Mouse (Mus musculus): ENCODE measurements around the gene Kansl1l. TPM values are rescaled to one million over a fixed set of nuclear protein-coding genes. Genes with fewer than 3 reads are reported as not detected.

The Kansl1l gene
- total and polyA plus RNA-seq, 2 experiments = 1.6 to 18.5 TPM

DNA sequence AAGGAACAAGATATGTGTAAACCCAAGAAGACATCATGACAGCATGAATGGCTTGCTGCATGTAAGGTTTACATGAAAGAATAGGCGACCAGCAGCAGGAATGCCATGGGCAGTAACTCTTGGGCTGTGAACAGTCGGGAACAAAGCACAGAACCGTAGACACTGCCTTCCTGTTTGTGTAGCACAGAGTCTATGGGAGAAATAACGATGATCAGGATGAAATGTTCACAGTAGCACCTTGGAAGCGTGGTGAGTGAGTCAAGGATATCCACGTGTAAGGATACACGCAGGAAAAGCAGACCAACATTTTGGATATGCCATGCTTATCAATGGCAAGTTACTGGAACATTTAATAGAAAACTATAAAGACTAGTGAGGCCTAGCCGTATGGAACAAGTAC lies 2.6 kb downstream of the Kansl1l start:
- H3K36me3 ChIP-seq (ENCODE audit: control insufficient read depth, insufficient read depth, low read length) = no peaks in the 10 kb centered on the region
- no peaks in the 10 kb centered on the region for H3K27me3 ChIP-seq (ENCODE audit: control insufficient read depth, insufficient read depth, low read length)
- H3K9ac ChIP-seq (ENCODE audit: low read depth, low read length) = no peak overlapping the region
- H3K4me3 ChIP-seq (ENCODE audit: insufficient read depth, low read depth, low read length) = no peak overlapping the region
- no peak for TF ChIP-seq CTCF (IDR thresholded peaks at IDR 0.05; ENCODE audit: low read depth, low read length)
- no peak for TF ChIP-seq POLR2A (IDR thresholded peaks at IDR 0.05; ENCODE audit: extremely low read depth, insufficient read depth, low read length)
- H3K79me2 ChIP-seq (ENCODE audit: control insufficient read depth, insufficient read depth, low read length) = peaks cover 5% of the 10 kb centered on the region; the same call in 1 of the 2 replicates
- no peak for DNase-seq (ENCODE audit: extremely low read depth, low read depth, low spot score)
- 54% methylated on average over 8 of the region's 8 CpGs for WGBS
- H3K4me1 ChIP-seq (ENCODE audit: control insufficient read depth, insufficient read depth, low read length) = peaks cover 4% of the 10 kb centered on the region
- H3K27ac ChIP-seq (replicated peaks; ENCODE audit: insufficient read depth, low read depth, low read length) = peak overlapping the region; percentile 6; the same call in 1 of the 2 replicates

DNA sequence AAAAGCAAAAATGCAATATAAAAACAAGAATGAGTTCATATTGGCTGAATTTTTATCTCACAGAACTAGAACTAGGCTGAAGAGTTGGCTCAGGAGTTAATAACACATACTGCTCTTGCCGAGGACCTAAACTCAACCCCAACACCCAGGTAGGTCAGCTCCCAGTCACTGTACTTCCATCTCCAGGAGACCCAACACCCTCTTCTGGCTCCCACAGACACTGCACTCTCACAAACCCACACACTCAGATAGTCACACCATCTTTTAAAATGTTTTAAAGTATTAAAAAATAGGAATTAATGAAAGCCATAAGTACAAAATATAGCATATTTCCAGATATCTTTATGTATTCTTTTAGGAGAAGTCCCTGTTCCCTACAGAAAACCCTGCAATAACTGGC lies 4.2 kb downstream of the Kansl1l start:
- H3K36me3 ChIP-seq (ENCODE audit: control insufficient read depth, insufficient read depth, low read length) = no peaks in the 10 kb centered on the region
- peaks cover 4% of the 10 kb centered on the region for H3K4me1 ChIP-seq (ENCODE audit: control insufficient read depth, insufficient read depth, low read length)
- no peak; the same call in 1 of the 2 replicates for TF ChIP-seq CTCF (IDR thresholded peaks at IDR 0.05; ENCODE audit: low read depth, low read length)
- no peak for TF ChIP-seq POLR2A (IDR thresholded peaks at IDR 0.05; ENCODE audit: extremely low read depth, insufficient read depth, low read length)
- H3K27ac ChIP-seq (replicated peaks; ENCODE audit: insufficient read depth, low read depth, low read length) = no peak overlapping the region
- DNase-seq (ENCODE audit: extremely low read depth, low read depth, low spot score) = no peak
- peaks cover 5% of the 10 kb centered on the region; the same call in 1 of the 2 replicates for H3K79me2 ChIP-seq (ENCODE audit: control insufficient read depth, insufficient read depth, low read length)
- no peak overlapping the region for H3K4me3 ChIP-seq (ENCODE audit: insufficient read depth, low read depth, low read length)
- H3K9ac ChIP-seq (ENCODE audit: low read depth, low read length) = no peak overlapping the region
- H3K27me3 ChIP-seq (ENCODE audit: control insufficient read depth, insufficient read depth, low read length) = no peaks in the 10 kb centered on the region
- 81% methylated on average over 1 of the region's 1 CpGs for WGBS

DNA sequence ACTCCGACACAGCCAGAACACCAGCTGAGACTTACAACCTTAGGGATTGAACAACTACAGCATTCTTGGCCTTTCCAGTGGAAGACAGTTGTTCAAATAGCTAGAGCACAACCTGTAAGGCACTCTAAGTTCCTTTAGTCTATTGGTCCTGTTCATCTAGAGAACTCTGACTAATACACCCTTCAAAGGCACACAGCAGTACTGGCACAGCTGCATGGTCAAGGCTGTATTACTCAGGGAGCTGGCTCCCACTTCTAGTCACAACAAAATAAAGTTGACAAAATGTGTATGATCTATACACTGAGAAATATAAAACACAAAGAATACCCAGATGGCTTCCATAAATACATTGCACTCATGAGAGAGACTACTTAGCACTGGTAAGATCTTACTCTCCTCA lies 10.5 kb downstream of the Kansl1l start:
- Histone ChIP-seq H3K27ac (replicated peaks; ENCODE audit: insufficient read depth, low read depth, low read length) (no peak overlapping the region), H3K79me2 (ENCODE audit: control insufficient read depth, insufficient read depth, low read length) (peaks cover 5% of the 10 kb centered on the region; the same call in 1 of the 2 replicates), H3K36me3 (ENCODE audit: control insufficient read depth, insufficient read depth, low read length) (peaks cover 3% of the 10 kb centered on the region; the same call in 1 of the 2 replicates), H3K4me1 (ENCODE audit: control insufficient read depth, insufficient read depth, low read length) (no peaks in the 10 kb centered on the region; the same call in 1 of the 2 replicates), H3K9ac (ENCODE audit: low read depth, low read length) (no peak overlapping the region), H3K27me3 (ENCODE audit: control insufficient read depth, insufficient read depth, low read length) (no peaks in the 10 kb centered on the region), H3K4me3 (ENCODE audit: insufficient read depth, low read depth, low read length) (no peak overlapping the region)
- DNase-seq (ENCODE audit: extremely low read depth, low read depth, low spot score) = no peak
- TF ChIP-seq CTCF (IDR thresholded peaks at IDR 0.05; ENCODE audit: low read depth, low read length) (no peak), POLR2A (IDR thresholded peaks at IDR 0.05; ENCODE audit: extremely low read depth, insufficient read depth, low read length) (no peak)
- WGBS = 97% methylated on average over 1 of the region's 1 CpGs

- TF ChIP-seq CTCF (IDR thresholded peaks at IDR 0.05; ENCODE audit: low read depth, low read length) (no peak), POLR2A (IDR thresholded peaks at IDR 0.05; ENCODE audit: extremely low read depth, insufficient read depth, low read length) (no peak)
- Histone ChIP-seq H3K79me2 (ENCODE audit: control insufficient read depth, insufficient read depth, low read length) (peaks cover 5% of the 10 kb centered on the region; the same call in 1 of the 2 replicates), H3K9ac (ENCODE audit: low read depth, low read length) (no peak overlapping the region), H3K36me3 (ENCODE audit: control insufficient read depth, insufficient read depth, low read length) (peaks cover 12% of the 10 kb centered on the region), H3K27me3 (ENCODE audit: control insufficient read depth, insufficient read depth, low read length) (no peaks in the 10 kb centered on the region), H3K4me3 (ENCODE audit: insufficient read depth, low read depth, low read length) (no peak overlapping the region), H3K4me1 (ENCODE audit: control insufficient read depth, insufficient read depth, low read length) (no peaks in the 10 kb centered on the region; the same call in 1 of the 2 replicates), H3K27ac (replicated peaks; ENCODE audit: insufficient read depth, low read depth, low read length) (no peak overlapping the region)
- DNase-seq (ENCODE audit: extremely low read depth, low read depth, low spot score) = no peak
- 98% methylated on average over 1 of the region's 1 CpGs for WGBS
These were observed 12.0 kb downstream of the Kansl1l start for GRCm38 (mm10) chr1:66805408-66805807.

DNA sequence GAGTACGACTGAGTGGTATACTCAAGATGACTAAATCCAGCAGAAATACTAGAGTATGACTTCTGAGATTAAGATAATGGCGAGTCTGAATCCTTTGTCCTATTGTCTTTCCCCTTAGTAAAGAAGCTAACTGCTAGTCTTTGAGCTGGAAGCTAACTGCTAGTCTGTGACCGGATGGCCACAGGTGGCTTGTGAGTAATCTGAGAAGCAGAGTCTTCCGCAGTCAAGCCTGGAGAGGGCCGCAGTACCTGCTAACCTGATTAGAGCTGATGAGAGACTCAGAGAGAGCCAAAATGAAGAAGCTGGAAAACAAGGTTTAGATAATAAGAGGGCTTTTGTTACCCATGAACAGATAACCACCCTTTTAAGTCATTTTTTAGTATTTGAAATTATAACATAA lies 12.7 kb downstream of the Kansl1l start:
- H3K36me3 ChIP-seq (ENCODE audit: control insufficient read depth, insufficient read depth, low read length) = peaks cover 18% of the 10 kb centered on the region
- H3K4me3 ChIP-seq (ENCODE audit: insufficient read depth, low read depth, low read length) = no peak overlapping the region
- 94% methylated on average over 5 of the region's 5 CpGs for WGBS
- H3K27me3 ChIP-seq (ENCODE audit: control insufficient read depth, insufficient read depth, low read length) = no peaks in the 10 kb centered on the region
- DNase-seq (ENCODE audit: extremely low read depth, low read depth, low spot score) = no peak
- H3K79me2 ChIP-seq (ENCODE audit: control insufficient read depth, insufficient read depth, low read length) = peaks cover 5% of the 10 kb centered on the region; the same call in 1 of the 2 replicates
- no peak overlapping the region for H3K9ac ChIP-seq (ENCODE audit: low read depth, low read length)
- H3K4me1 ChIP-seq (ENCODE audit: control insufficient read depth, insufficient read depth, low read length) = no peaks in the 10 kb centered on the region; the same call in 1 of the 2 replicates
- TF ChIP-seq CTCF (IDR thresholded peaks at IDR 0.05; ENCODE audit: low read depth, low read length) (no peak), POLR2A (IDR thresholded peaks at IDR 0.05; ENCODE audit: extremely low read depth, insufficient read depth, low read length) (no peak)
- no peak overlapping the region for H3K27ac ChIP-seq (replicated peaks; ENCODE audit: insufficient read depth, low read depth, low read length)

DNA sequence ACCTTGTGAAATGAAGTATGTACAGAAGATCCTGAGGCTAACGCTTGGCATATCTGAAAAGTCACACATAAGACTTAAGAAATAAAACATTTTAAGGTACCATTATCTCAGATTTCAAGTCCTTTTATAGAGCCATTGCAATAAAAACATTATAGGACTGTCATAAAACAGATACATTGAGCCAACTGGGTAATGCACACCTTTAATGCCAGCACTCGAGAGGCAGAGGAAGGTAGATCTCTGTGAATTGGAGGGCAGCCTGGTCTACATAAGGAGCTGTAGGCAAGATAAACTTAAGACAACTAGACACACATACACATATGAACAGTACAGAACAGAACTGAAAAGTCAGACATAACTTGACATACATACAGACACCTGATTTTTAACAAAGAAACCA lies 19.4 kb downstream of the Kansl1l start:
- H3K9ac ChIP-seq (ENCODE audit: low read depth, low read length) = no peak overlapping the region
- DNase-seq (ENCODE audit: extremely low read depth, low read depth, low spot score) = no peak
- 98% methylated on average over 2 of the region's 2 CpGs for WGBS
- H3K79me2 ChIP-seq (ENCODE audit: control insufficient read depth, insufficient read depth, low read length) = no peaks in the 10 kb centered on the region; the same call in 1 of the 2 replicates
- H3K27ac ChIP-seq (replicated peaks; ENCODE audit: insufficient read depth, low read depth, low read length) = no peak overlapping the region
- H3K36me3 ChIP-seq (ENCODE audit: control insufficient read depth, insufficient read depth, low read length) = peaks cover 22% of the 10 kb centered on the region
- H3K4me3 ChIP-seq (ENCODE audit: insufficient read depth, low read depth, low read length) = no peak overlapping the region
- TF ChIP-seq CTCF (IDR thresholded peaks at IDR 0.05; ENCODE audit: low read depth, low read length) = no peak
- no peak for TF ChIP-seq POLR2A (IDR thresholded peaks at IDR 0.05; ENCODE audit: extremely low read depth, insufficient read depth, low read length)
- no peaks in the 10 kb centered on the region; the same call in none of the 2 replicates for H3K4me1 ChIP-seq (ENCODE audit: control insufficient read depth, insufficient read depth, low read length)
- no peaks in the 10 kb centered on the region for H3K27me3 ChIP-seq (ENCODE audit: control insufficient read depth, insufficient read depth, low read length)
